Mouse (Mus musculus) embryonic fibroblast, embryonic 13.5 days (primary cell): Measurements from ENCODE around the gene Fam69b. TPM values are rescaled to one million over a fixed set of nuclear protein-coding genes. Genes with fewer than 3 reads are reported as not detected.

Experiments used
- H3K27ac ChIP-seq: 2 replicates; pipeline ENCODE4 v1.5.1; 2012; ENCODE audit warnings: low read length, control low read depth, inconsistent platforms; ENCODE audit not compliant: insufficient read depth
- H3K4me1 ChIP-seq: 2 replicates; pipeline ENCODE4 v1.6.1; 2011; ENCODE audit warnings: low read length; ENCODE audit not compliant: control insufficient read depth, insufficient read depth
- H3K4me3 ChIP-seq: 2 replicates; pipeline ENCODE4 v1.5.1; 2011; ENCODE audit warnings: mild to moderate bottlenecking, control low read depth, low read length; ENCODE audit not compliant: insufficient read depth
- CTCF ChIP-seq: IDR thresholded peaks from 2 replicates; pipeline ENCODE4 v1.5.1; 2011; ENCODE audit warnings: mild to moderate bottlenecking, control low read depth, low read length, moderate library complexity, borderline replicate concordance; ENCODE audit not compliant: insufficient read depth
- POLR2A ChIP-seq: IDR thresholded peaks from 2 replicates; pipeline ENCODE4 v1.6.1; 2011; ENCODE audit warnings: low read depth, mild to moderate bottlenecking, control low read depth, low read length, moderate library complexity
- polyA plus RNA-seq: library from polyadenylated mRNA; stranded (reverse); fragments of >200 nt; gene quantifications from 2 replicates; pipeline ENCODE4 v1.2.4, GENCODE M21; 2011; ENCODE audit warnings: low read depth; ENCODE audit not compliant: missing spikeins, insufficient read length

The Fam69b gene
- polyA plus RNA-seq, result 12.0 and 16.3 TPM in 2 replicates

DNA sequence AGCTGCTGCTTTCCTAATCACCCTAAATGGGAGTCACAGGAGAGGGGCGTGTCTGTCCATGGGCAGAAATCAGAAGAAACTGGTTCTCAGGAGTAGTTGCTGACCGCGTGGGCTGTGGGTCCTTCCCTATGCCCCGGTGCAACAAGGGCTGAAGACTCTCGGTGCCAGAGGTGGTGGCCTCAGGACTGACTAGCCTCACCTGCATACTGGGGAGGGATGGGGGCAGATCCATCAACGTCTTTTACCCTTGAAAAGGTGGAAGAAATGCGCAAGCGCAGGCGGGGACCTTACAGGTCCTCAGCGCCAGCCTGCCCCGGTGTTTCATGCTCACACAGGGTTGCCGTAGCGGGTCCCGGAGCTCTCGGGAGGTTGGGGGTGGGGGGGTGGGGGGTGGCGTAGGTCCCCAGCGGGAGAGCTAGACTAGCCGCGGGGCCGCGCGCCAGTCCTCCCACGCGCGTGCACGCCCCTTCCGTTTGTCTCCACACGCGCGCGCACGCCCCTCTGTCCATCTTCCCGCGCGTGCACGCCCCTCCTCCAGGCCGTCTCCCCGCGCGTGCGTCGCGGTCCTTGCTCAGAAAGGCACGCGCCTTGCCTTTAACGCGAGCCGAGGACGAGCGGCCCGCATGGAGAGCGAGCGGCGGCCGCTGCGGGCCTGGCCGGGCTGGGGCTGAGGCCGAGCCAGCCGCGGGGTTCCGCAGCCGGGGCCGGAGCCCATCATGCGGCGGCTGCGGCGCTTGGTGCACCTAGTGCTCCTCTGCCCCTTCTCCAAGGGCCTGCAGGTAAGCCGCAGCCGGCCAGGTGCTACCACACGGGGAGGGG, at the start of gene Fam69b:
Fam69b (plus strand) TSS at position 537 of the 819 bp plus-strand sequence.
- H3K4me3 ChIP-seq, result peak within 1 kb of the TSS; percentile 33
- H3K27ac ChIP-seq, result no peak within 1 kb of the TSS
- H3K4me1 ChIP-seq, result no peaks in the 10 kb centered on the region
- TF ChIP-seq CTCF (no peak), POLR2A (peak; percentile 72)

DNA sequence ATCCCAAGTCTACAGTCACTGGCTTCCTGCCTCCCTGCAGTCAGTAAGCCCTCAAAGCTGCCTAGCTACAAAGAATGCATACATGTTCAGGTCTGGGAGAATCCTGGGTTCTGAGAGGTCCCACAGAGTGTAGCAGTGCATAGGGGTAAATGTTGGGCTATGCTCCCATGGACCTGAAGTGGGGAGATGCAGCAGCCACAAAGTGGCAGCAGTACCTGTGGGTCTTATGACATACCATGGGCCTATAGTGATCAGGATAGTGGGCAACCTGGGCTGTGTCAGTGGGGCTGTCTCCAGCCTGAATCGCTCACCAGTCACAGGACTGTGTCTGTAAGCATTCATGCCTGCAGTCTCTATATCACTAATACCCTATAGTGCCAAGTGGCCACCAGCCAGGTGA, 48.5 kb upstream of the Fam69b start, which contains the start of gene Egfl7:
Egfl7 (plus strand) TSS at position 301 of the 400 bp plus-strand sequence.
- TF ChIP-seq CTCF (no peak), POLR2A (no peak)
- Histone ChIP-seq H3K4me3 (no peak within 1 kb of the TSS), H3K4me1 (no peaks in the 10 kb centered on the region), H3K27ac (no peak within 1 kb of the TSS)

GRCm38 (mm10) chr2:26580751-26581150, 47.5 kb upstream of the Fam69b start:
- H3K4me1 ChIP-seq, result no peaks in the 10 kb centered on the region
- H3K27ac ChIP-seq, result no peak overlapping the region
- TF ChIP-seq CTCF (no peak), POLR2A (no peak)
- no peak overlapping the region for H3K4me3 ChIP-seq

DNA sequence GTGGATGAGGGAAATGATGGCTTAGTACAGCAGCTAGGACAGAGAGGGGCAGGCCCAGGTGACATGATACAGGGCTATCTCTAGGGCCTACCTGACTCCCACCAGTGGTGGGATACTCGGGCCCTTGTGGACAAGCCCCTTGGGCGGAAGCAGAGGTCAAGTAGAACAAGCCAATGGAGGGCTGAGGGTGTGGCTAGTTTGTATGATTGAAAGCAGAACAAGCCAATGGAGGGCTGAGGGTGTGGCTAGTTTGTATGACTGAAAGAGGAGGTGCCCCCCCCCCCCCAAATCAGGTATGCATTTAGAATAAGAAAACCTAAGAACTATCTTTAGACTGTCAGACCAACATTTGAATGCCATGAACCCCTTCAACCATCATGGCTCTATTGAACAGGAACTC, 46.1 kb upstream of the Fam69b start:
- Histone ChIP-seq H3K4me3 (no peak overlapping the region), H3K27ac (no peak overlapping the region), H3K4me1 (no peaks in the 10 kb centered on the region)
- no peak for TF ChIP-seq CTCF
- no peak for TF ChIP-seq POLR2A

GRCm38 (mm10) chr2:26582741-26583140, 45.5 kb upstream of the Fam69b start:
- Histone ChIP-seq H3K4me1 (no peaks in the 10 kb centered on the region), H3K4me3 (no peak overlapping the region), H3K27ac (no peak overlapping the region)
- TF ChIP-seq POLR2A (no peak), CTCF (no peak)

GRCm38 (mm10) chr2:26583640-26584039, 44.6 kb upstream of the Fam69b start:
- Histone ChIP-seq H3K4me1 (no peaks in the 10 kb centered on the region), H3K4me3 (no peak overlapping the region), H3K27ac (no peak overlapping the region)
- TF ChIP-seq CTCF (no peak), POLR2A (no peak)

- TF ChIP-seq POLR2A (no peak), CTCF (no peak)
- no peak overlapping the region for H3K4me3 ChIP-seq
- no peaks in the 10 kb centered on the region for H3K4me1 ChIP-seq
- H3K27ac ChIP-seq, result no peak overlapping the region
These were observed 42.5 kb upstream of the Fam69b start for GRCm38 (mm10) chr2:26585713-26586112.

GRCm38 (mm10) chr2:26586294-26587043, 41.8 kb upstream of the Fam69b start, which contains the start of gene Gm20532:
TSS of gene Gm20532 (plus strand) at chr2:26586639.
- TF ChIP-seq CTCF (peak; percentile 54), POLR2A (peak; percentile 61; the same call in 1 of the 2 replicates)
- H3K27ac ChIP-seq, result no peak within 1 kb of the TSS
- peak within 1 kb of the TSS; percentile 57 for H3K4me3 ChIP-seq
- no peaks in the 10 kb centered on the region for H3K4me1 ChIP-seq

DNA sequence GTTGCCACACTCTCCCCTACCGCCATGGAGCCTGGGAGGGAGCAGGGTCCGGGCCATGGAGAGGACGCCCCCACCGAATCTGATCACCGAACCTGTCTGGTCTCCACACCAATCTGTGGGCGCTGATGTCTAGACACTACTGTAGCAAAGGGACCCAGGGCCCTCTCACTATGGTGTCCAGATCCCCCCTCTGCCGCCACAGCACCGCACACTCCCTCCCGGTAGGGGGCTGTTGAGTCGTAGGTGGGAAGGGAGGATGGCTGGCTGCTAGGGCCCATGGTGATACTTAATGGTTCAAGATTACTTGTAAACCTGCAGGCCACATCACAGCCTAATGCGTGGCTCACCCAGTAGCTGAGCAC, 41.2 kb upstream of the Fam69b start:
- TF ChIP-seq POLR2A (no peak), CTCF (peak; percentile 23; the same call in 1 of the 2 replicates)
- Histone ChIP-seq H3K27ac (no peak overlapping the region), H3K4me3 (peak overlapping the region; percentile 57), H3K4me1 (no peaks in the 10 kb centered on the region)

- Histone ChIP-seq H3K4me3 (no peak overlapping the region), H3K27ac (no peak overlapping the region), H3K4me1 (no peaks in the 10 kb centered on the region)
- TF ChIP-seq POLR2A (no peak), CTCF (no peak)
These were observed 39.7 kb upstream of the Fam69b start for GRCm38 (mm10) chr2:26588573-26588972.
